ENCODE assay signal across 11 mouse cellular contexts in genomic region chr10:53612172-53612571, GRCm38 (mm10). TPM values are rescaled to one million over a fixed set of nuclear protein-coding genes. Genes with fewer than 3 reads are reported as not detected.
DNase-seq lines count a peak whose midpoint lies in the region; ATAC-seq lines count a peak whose summit lies in the region.
"Had no signal": no experiment of that assay in that cellular context is flagged by ENCODE, and none has a peak within 500 bp of the region (broad histone marks: within the 10 kb centered on the region; RNA-seq: fewer than 3 reads in every experiment).

No protein-coding gene starts in this region.

- H3K36me3 ChIP-seq in hindbrain, embryonic 15.5 days, result peaks cover 36% of the 10 kb centered on the region
- H3K36me3 ChIP-seq in hindbrain, embryonic 10.5 days, result peaks cover 95% of the 10 kb centered on the region
- H3K36me3 ChIP-seq in forebrain, embryonic 14.5 days (ENCODE audit: control insufficient read depth, insufficient read depth, low read length), result peaks cover 57% of the 10 kb centered on the region

- intact Hi-C loops in heart, postnatal 14 days (cut with DNase I), result no loop called here

- 49% methylated on average over 1 of the region's 1 CpGs for WGBS in hindbrain, embryonic 15.5 days
- 95% methylated on average over 1 of the region's 1 CpGs for WGBS in hindbrain, embryonic 10.5 days
- 74% methylated on average over 1 of the region's 1 CpGs for WGBS in forebrain, embryonic 14.5 days

- ATAC-seq in hindbrain, embryonic 15.5 days (ENCODE audit: low FRiP score, low read depth), result peak; percentile 81
- peak; percentile 90 for ATAC-seq in forebrain, embryonic 14.5 days
- ATAC-seq in granulocyte monocyte progenitor cell, adult 5-6 weeks (replicated peaks; ENCODE audit: poor library complexity, severe bottlenecking), result no peak

- no peaks in the 10 kb centered on the region for H3K9me3 ChIP-seq in hindbrain, embryonic 15.5 days
- H3K9me3 ChIP-seq in hindbrain, embryonic 10.5 days, result no peaks in the 10 kb centered on the region
- H3K9me3 ChIP-seq in forebrain, embryonic 14.5 days (replicated peaks; ENCODE audit: control insufficient read depth, low read length), result no peaks in the 10 kb centered on the region
- H3K9me3 ChIP-seq: lung, embryonic 15.5 days had no signal

- no peak for DNase-seq in hindbrain, embryonic 10.5 days (ENCODE audit: low spot score)
- peak; percentile 68 for DNase-seq in cerebellum, adult 11 months
- DNase-seq in forebrain, embryonic 14.5 days (ENCODE audit: low spot score), result peak; percentile 84
- DNase-seq in layer of hippocampus, postnatal 14 days (ENCODE audit: low spot score in 2 of 2), result peak; percentile 46 to 81
- DNase-seq in heart, postnatal 14 days, result no peak
- DNase-seq in lung, postnatal 10 days, result no peak
- DNase-seq: adrenal gland, adult 8-10 months; heart, postnatal 10 days had no signal

- H3K27ac ChIP-seq in hindbrain, embryonic 15.5 days (replicated peaks), result no peak overlapping the region
- no peak overlapping the region for H3K27ac ChIP-seq in hindbrain, embryonic 10.5 days
- no peak overlapping the region for H3K27ac ChIP-seq in forebrain, embryonic 14.5 days (ENCODE audit: low read depth, low read length)
- H3K27ac ChIP-seq: lung, embryonic 15.5 days had no signal

- H3K27me3 ChIP-seq in hindbrain, embryonic 15.5 days, result no peaks in the 10 kb centered on the region
- no peaks in the 10 kb centered on the region for H3K27me3 ChIP-seq in hindbrain, embryonic 10.5 days (ENCODE audit: insufficient read depth, poor library complexity, severe bottlenecking)
- no peaks in the 10 kb centered on the region for H3K27me3 ChIP-seq in forebrain, embryonic 14.5 days (replicated peaks; ENCODE audit: control insufficient read depth, insufficient read depth, low read length)
- H3K27me3 ChIP-seq: lung, embryonic 15.5 days had no signal

- H3K9ac ChIP-seq in hindbrain, embryonic 15.5 days, result no peak overlapping the region
- no peak overlapping the region for H3K9ac ChIP-seq in forebrain, embryonic 14.5 days (ENCODE audit: low read length)
- H3K9ac ChIP-seq: lung, embryonic 15.5 days had no signal

- no peak overlapping the region for H3K4me2 ChIP-seq in hindbrain, embryonic 15.5 days
- no peak overlapping the region for H3K4me2 ChIP-seq in forebrain, embryonic 14.5 days (ENCODE audit: low read length)
- H3K4me2 ChIP-seq: lung, embryonic 15.5 days had no signal

- H3K4me1 ChIP-seq in hindbrain, embryonic 15.5 days (replicated peaks), result no peaks in the 10 kb centered on the region; the same call in 1 of the 2 replicates
- no peaks in the 10 kb centered on the region for H3K4me1 ChIP-seq in hindbrain, embryonic 10.5 days (replicated peaks)
- no peaks in the 10 kb centered on the region for H3K4me1 ChIP-seq in forebrain, embryonic 14.5 days (ENCODE audit: control insufficient read depth, insufficient read depth, low read length)
- H3K4me1 ChIP-seq: lung, embryonic 15.5 days had no signal

- H3K4me3 ChIP-seq in hindbrain, embryonic 15.5 days, result no peak overlapping the region
- H3K4me3 ChIP-seq in hindbrain, embryonic 10.5 days, result no peak overlapping the region
- no peak overlapping the region for H3K4me3 ChIP-seq in forebrain, embryonic 14.5 days (ENCODE audit: low read depth, low read length)
- H3K4me3 ChIP-seq: lung, embryonic 15.5 days had no signal

RNA-seq across cellular contexts. Expression of gene Asf1a, which starts 15.6 kb away (rescaled TPM):
- polyA plus RNA-seq in hindbrain, embryonic 15.5 days (2015; fragmentation: Nextera tagmentation; extraction: Ambion mirVana), result 62.4 and 63.1 TPM in 2 replicates
- polyA plus RNA-seq in hindbrain, embryonic 10.5 days (2016; fragmentation: Nextera tagmentation; extraction: Ambion mirVana), result 142 and 158 TPM in 2 replicates
- 107 and 119 TPM in 2 replicates for polyA plus RNA-seq in forebrain, embryonic 14.5 days (2014; fragmentation: Nextera tagmentation; extraction: Ambion mirVana)
- 10 to 100 TPM; 24.0 to 25.1 TPM for total RNA-seq in layer of hippocampus, postnatal 14 days (2021)
- 10 to 100 TPM; 27.9 to 30.9 TPM for total RNA-seq in heart, postnatal 14 days (2021)
- total RNA-seq in granulocyte monocyte progenitor cell, adult 5-6 weeks (2014; fragmentation: Nextera tagmentation), result 99.2 and 116 TPM in 2 replicates
- 113 and 122 TPM in 2 replicates for total RNA-seq in granulocyte monocyte progenitor cell, adult 5-6 weeks (2017)

RNA-seq across cellular contexts. Expression of gene Mcm9, which starts 18.1 kb away (rescaled TPM):
- polyA plus RNA-seq in hindbrain, embryonic 15.5 days (2015; fragmentation: Nextera tagmentation; extraction: Ambion mirVana), result 6.4 and 6.6 TPM in 2 replicates
- 11.5 and 12.7 TPM in 2 replicates for polyA plus RNA-seq in hindbrain, embryonic 10.5 days (2016; fragmentation: Nextera tagmentation; extraction: Ambion mirVana)
- 9.1 and 11.6 TPM in 2 replicates for polyA plus RNA-seq in forebrain, embryonic 14.5 days (2014; fragmentation: Nextera tagmentation; extraction: Ambion mirVana)
- 1 to 10 TPM; 6.7 to 7.1 TPM for total RNA-seq in layer of hippocampus, postnatal 14 days (2021)
- total RNA-seq in heart, postnatal 14 days (2021), result 1 to 10 TPM; 4.2 to 4.7 TPM
- 22.4 and 23.8 TPM in 2 replicates for total RNA-seq in granulocyte monocyte progenitor cell, adult 5-6 weeks (2014; fragmentation: Nextera tagmentation)
- total RNA-seq in granulocyte monocyte progenitor cell, adult 5-6 weeks (2017), result 10.8 and 29.0 TPM in 2 replicates

Comparison
In these comparisons a context has a peak if more than half of its experiments do, and no peak if none do; other contexts are left out.
1. DNase-seq: peak in cerebellum, adult 11 months (single experiment), forebrain, embryonic 14.5 days (single experiment) and layer of hippocampus, postnatal 14 days (2 of 2); none in hindbrain, embryonic 10.5 days (single experiment), heart, postnatal 14 days (0 of 2) and lung, postnatal 10 days (single experiment).